Mouse (Mus musculus): ENCODE data around the gene Rnf168.
"Not testable (repeated sequence)": the region's sequence is repeated elsewhere in the genome, so short reads cannot be mapped to it uniquely, and the experiment has no call there.

Rnf168 gene

GRCm38 (mm10) chr16:32277308-32278256 is at the start of gene Rnf168:
Gene Rnf168, plus strand, starts transcription at chr16:32277459.
- DNase-seq (ENCODE audit: low read depth): peak; percentile 90

GRCm38 (mm10) chr16:32232050-32232449 is 45.2 kb upstream of the Rnf168 start:
- not testable (repeated sequence) for DNase-seq (ENCODE audit: low read depth)

GRCm38 (mm10) chr16:32237930-32238680 is 39.2 kb upstream of the Rnf168 start:
- no peak for DNase-seq (ENCODE audit: low read depth)

GRCm38 (mm10) chr16:32239428-32240312 is 37.6 kb upstream of the Rnf168 start:
- DNase-seq (ENCODE audit: low read depth): no peak

GRCm38 (mm10) chr16:32243901-32244300 is 33.4 kb upstream of the Rnf168 start:
- no peak for DNase-seq (ENCODE audit: low read depth)

- DNase-seq (ENCODE audit: low read depth): peak; percentile 40
Observed at GRCm38 (mm10) chr16:32246351-32246791, 30.9 kb upstream of the Rnf168 start.

GRCm38 (mm10) chr16:32246952-32247370 is 30.3 kb upstream of the Rnf168 start, which contains the start of the genes Fbxo45 and Wdr53:
Gene Fbxo45, minus strand, starts transcription at chr16:32247158.
Gene Wdr53, plus strand, starts transcription at chr16:32247227.
- peak; percentile 94 for DNase-seq (ENCODE audit: low read depth)

GRCm38 (mm10) chr16:32264225-32264624 is 13.0 kb upstream of the Rnf168 start:
- not testable (repeated sequence) for DNase-seq (ENCODE audit: low read depth)

GRCm38 (mm10) chr16:32271291-32271690 is 6.0 kb upstream of the Rnf168 start, which contains the start of gene Smco1:
Gene Smco1, plus strand, starts transcription at chr16:32271468.
- no peak for DNase-seq (ENCODE audit: low read depth)

- DNase-seq (ENCODE audit: low read depth): no peak
Observed at GRCm38 (mm10) chr16:32273338-32273737, 3.9 kb upstream of the Rnf168 start.

GRCm38 (mm10) chr16:32275041-32275440 is 2.2 kb upstream of the Rnf168 start:
- DNase-seq (ENCODE audit: low read depth): no peak

GRCm38 (mm10) chr16:32275830-32276229 is 1.4 kb upstream of the Rnf168 start:
- no peak for DNase-seq (ENCODE audit: low read depth)

- DNase-seq (ENCODE audit: low read depth): no peak
Observed at GRCm38 (mm10) chr16:32278396-32278795, 1.1 kb downstream of the Rnf168 start.

GRCm38 (mm10) chr16:32280211-32280610 is 3.0 kb downstream of the Rnf168 start:
- no peak for DNase-seq (ENCODE audit: low read depth)

- no peak for DNase-seq (ENCODE audit: low read depth)
Observed at GRCm38 (mm10) chr16:32282608-32283007, 5.3 kb downstream of the Rnf168 start.

- no peak for DNase-seq (ENCODE audit: low read depth)
Observed at GRCm38 (mm10) chr16:32291821-32292220, 14.6 kb downstream of the Rnf168 start.

GRCm38 (mm10) chr16:32299617-32300016 is 22.4 kb downstream of the Rnf168 start:
- not testable (repeated sequence) for DNase-seq (ENCODE audit: low read depth)

- no peak for DNase-seq (ENCODE audit: low read depth)
Observed at GRCm38 (mm10) chr16:32303046-32303445, 25.8 kb downstream of the Rnf168 start.

- DNase-seq (ENCODE audit: low read depth): no peak
Observed at GRCm38 (mm10) chr16:32303886-32304285, 26.6 kb downstream of the Rnf168 start.

GRCm38 (mm10) chr16:32311970-32312369 is 34.7 kb downstream of the Rnf168 start:
- no peak for DNase-seq (ENCODE audit: low read depth)

- no peak for DNase-seq (ENCODE audit: low read depth)
Observed at GRCm38 (mm10) chr16:32312386-32312785, 35.1 kb downstream of the Rnf168 start.
